Mouse (Mus musculus) CD4-positive helper T cell, adult 2 months (primary cell): ENCODE measurements around the gene Etfa.

ENCODE experiments used
- DNase-seq: peaks from one replicate; pipeline ENCODE4 v3.0.0-alpha.2; 2012; ENCODE audit warnings: low read depth, missing footprints, low spot score

Gene Etfa

GRCm38 (mm10) chr9:55511521-55511993, 486 bp downstream of the Etfa start:
- peak; percentile 71 for DNase-seq

GRCm38 (mm10) chr9:55510651-55511235, 1.3 kb downstream of the Etfa start:
- no peak for DNase-seq

GRCm38 (mm10) chr9:55509731-55510130, 2.3 kb downstream of the Etfa start:
- no peak for DNase-seq

GRCm38 (mm10) chr9:55508701-55509100, 3.3 kb downstream of the Etfa start:
- DNase-seq = no peak

GRCm38 (mm10) chr9:55507922-55508321, 4.1 kb downstream of the Etfa start:
- no peak for DNase-seq

GRCm38 (mm10) chr9:55482116-55482515, 29.9 kb downstream of the Etfa start:
- no peak for DNase-seq

GRCm38 (mm10) chr9:55478699-55479098, 33.3 kb downstream of the Etfa start:
- no peak for DNase-seq

GRCm38 (mm10) chr9:55476084-55476483, 36.0 kb downstream of the Etfa start:
- no peak for DNase-seq

GRCm38 (mm10) chr9:55468397-55468796, 43.6 kb downstream of the Etfa start:
- DNase-seq = peak; percentile 16

- DNase-seq = no peak
These were observed 58.7 kb downstream of the Etfa start for GRCm38 (mm10) chr9:55453366-55453765.

GRCm38 (mm10) chr9:55452906-55453305, 59.1 kb downstream of the Etfa start:
- no peak for DNase-seq

GRCm38 (mm10) chr9:55451426-55451825, 60.6 kb downstream of the Etfa start:
- DNase-seq = no peak

- no peak for DNase-seq
These were observed 62.0 kb downstream of the Etfa start for GRCm38 (mm10) chr9:55450035-55450434.

GRCm38 (mm10) chr9:55449108-55449507, 62.9 kb downstream of the Etfa start:
- no peak for DNase-seq

GRCm38 (mm10) chr9:55447509-55447908, 64.5 kb downstream of the Etfa start:
- DNase-seq = no peak

GRCm38 (mm10) chr9:55439206-55439780, 72.8 kb downstream of the Etfa start:
- DNase-seq = no peak

- no peak for DNase-seq
These were observed 73.6 kb downstream of the Etfa start for GRCm38 (mm10) chr9:55438433-55438832.

- DNase-seq = no peak
These were observed 78.2 kb downstream of the Etfa start for GRCm38 (mm10) chr9:55433875-55434274.

GRCm38 (mm10) chr9:55432306-55433289, 79.4 kb downstream of the Etfa start:
- DNase-seq = no peak

- DNase-seq = no peak
These were observed 81.9 kb downstream of the Etfa start for GRCm38 (mm10) chr9:55430133-55430532.

- DNase-seq = peak; percentile 78
These were observed 82.6 kb downstream of the Etfa start for GRCm38 (mm10) chr9:55429242-55429975.
